Mouse (Mus musculus): ENCODE measurements at regions not wholly inside any gene's neighbourhood (a gene's known extent, or its start where the extent isn't known, plus 50 kb on each side); places are given as distances from the start of the nearest gene placed in this dataset.

DNA sequence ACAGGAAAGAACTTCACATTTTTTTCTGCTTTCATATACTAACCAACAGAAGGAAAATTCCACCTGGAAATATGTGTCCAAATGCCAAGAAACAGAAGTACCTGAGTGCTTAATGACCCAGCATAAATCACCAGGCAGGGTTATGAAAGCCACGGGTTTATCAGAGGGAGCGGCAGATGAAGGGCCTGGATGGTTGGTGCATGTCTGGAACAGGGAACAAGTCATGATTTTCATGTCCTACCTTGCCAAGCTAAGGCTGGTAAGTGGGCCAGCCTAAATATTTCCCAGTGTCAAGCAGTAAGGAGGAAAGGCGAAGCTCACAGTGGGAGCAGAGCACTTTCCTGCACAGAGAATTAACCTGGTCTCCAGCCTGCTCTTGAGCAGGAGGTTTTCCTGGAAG, 132.3 kb upstream of the Foxq1 start:
- TF ChIP-seq TCF12 (IDR thresholded peaks at IDR 0.05; ENCODE audit: insufficient read depth, poor library complexity, severe bottlenecking) (no peak), POLR2A (IDR thresholded peaks at IDR 0.05; ENCODE audit: insufficient read length, low read depth) (no peak), MYOG (IDR thresholded peaks at IDR 0.05; ENCODE audit: control insufficient read depth in 1 of 3, insufficient read depth in 1 of 3, insufficient read length in 2 of 3, low read depth in 2 of 3) (no peak), E2F4 (IDR thresholded peaks at IDR 0.05; ENCODE audit: insufficient read depth) (no peak)

All from myocyte (in vitro differentiated cells).